In the genomic region with DNA sequence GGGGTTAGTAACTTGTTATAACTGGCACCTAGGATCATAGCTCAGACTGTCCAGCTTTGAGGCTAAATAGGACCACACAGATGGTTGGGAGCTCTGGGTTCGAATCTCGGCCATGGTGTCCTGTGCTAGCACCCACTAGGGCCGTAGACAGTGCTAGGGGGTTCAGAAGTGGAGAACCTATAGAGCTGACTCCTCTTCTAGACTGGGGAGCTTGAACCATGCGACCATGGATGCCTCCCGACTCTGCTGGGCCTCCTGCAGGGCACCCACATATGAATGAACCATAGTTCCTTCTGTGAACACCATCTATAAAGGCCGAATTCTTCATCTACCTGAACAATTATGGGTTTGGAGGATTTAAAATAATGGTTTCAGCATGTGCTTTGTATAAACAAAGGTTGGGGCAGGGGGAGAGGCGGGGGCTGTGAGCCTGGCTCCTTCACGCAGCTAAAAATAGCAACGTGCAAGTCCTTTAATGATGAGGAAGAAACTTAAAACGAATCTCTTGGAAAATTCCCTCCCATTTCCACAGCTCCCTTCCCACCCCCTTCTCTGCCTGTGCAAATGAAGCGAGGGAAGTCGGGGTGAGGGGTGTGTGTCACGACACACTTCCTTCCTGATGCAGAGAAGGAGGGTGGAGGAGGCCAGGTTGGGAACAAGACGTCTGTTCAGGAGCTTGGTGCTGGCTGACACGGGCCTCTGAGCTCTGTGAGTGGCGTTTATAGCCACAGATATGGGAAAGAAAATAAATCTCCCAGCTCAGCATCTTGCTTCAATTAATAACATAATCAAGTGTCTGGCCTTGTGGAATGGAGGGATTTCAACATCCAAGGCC, we compare ENCODE assay signal across 10 mouse cellular contexts.
DNase-seq lines count a peak whose midpoint lies in the region; ATAC-seq lines count a peak whose summit lies in the region.
"Had no signal": no experiment of that assay in that cellular context is flagged by ENCODE, and none has a peak within 500 bp of the region (broad histone marks: within the 10 kb centered on the region; RNA-seq: fewer than 3 reads in every experiment).

No protein-coding gene starts in this region.

- ATAC-seq in embryonic facial prominence, embryonic 12.5 days (ENCODE audit: insufficient number of reproducible peaks, insufficient read depth, low FRiP score, low TSS enrichment): peak; percentile 84
- ATAC-seq in heart, embryonic 16.5 days (replicated peaks; ENCODE audit: extremely low read depth, insufficient read depth, low FRiP score): peak; percentile 72

- intact Hi-C loops in left cerebral cortex, postnatal 36 days (cut with DNase I): no loop called here

- H3K36me3 ChIP-seq in embryonic facial prominence, embryonic 12.5 days: no peaks in the 10 kb centered on the region
- H3K36me3 ChIP-seq in heart, embryonic 16.5 days (ENCODE audit: control insufficient read depth, insufficient read depth): no peaks in the 10 kb centered on the region
- H3K36me3 ChIP-seq: forebrain, embryonic 12.5 days had no signal

- no peaks in the 10 kb centered on the region for H3K27me3 ChIP-seq in embryonic facial prominence, embryonic 12.5 days
- no peaks in the 10 kb centered on the region for H3K27me3 ChIP-seq in heart, embryonic 16.5 days (ENCODE audit: control insufficient read depth, insufficient read depth, low read length)
- H3K27me3 ChIP-seq: forebrain, embryonic 12.5 days had no signal

- 27% methylated on average over 16 of the region's 16 CpGs for WGBS in embryonic facial prominence, embryonic 12.5 days
- WGBS in heart, embryonic 16.5 days: 31% methylated on average over 16 of the region's 16 CpGs

- no peak overlapping the region for H3K9ac ChIP-seq in embryonic facial prominence, embryonic 12.5 days
- H3K9ac ChIP-seq in heart, embryonic 16.5 days (ENCODE audit: low read length): no peak overlapping the region
- H3K9ac ChIP-seq: forebrain, embryonic 12.5 days had no signal

- H3K4me3 ChIP-seq in embryonic facial prominence, embryonic 12.5 days: no peak overlapping the region
- no peak overlapping the region for H3K4me3 ChIP-seq in heart, embryonic 16.5 days (ENCODE audit: low read length)
- H3K4me3 ChIP-seq: forebrain, embryonic 12.5 days had no signal

- no peak overlapping the region; the same call in 1 of the 2 replicates for H3K4me2 ChIP-seq in embryonic facial prominence, embryonic 12.5 days (replicated peaks)
- peak overlapping the region; percentile 22 for H3K4me2 ChIP-seq in heart, embryonic 16.5 days (ENCODE audit: low read depth, low read length)
- H3K4me2 ChIP-seq: forebrain, embryonic 12.5 days had no signal

- H3K27ac ChIP-seq in embryonic facial prominence, embryonic 12.5 days: peak overlapping the region; percentile 92
- peak overlapping the region; percentile 51 for H3K27ac ChIP-seq in heart, embryonic 16.5 days (ENCODE audit: low read length)
- H3K27ac ChIP-seq: forebrain, embryonic 12.5 days had no signal

- DNase-seq in left cerebral cortex, adult 11 months (ENCODE audit: low spot score): peak; percentile 19
- no peak for DNase-seq in left cerebral cortex, postnatal 36 days (ENCODE audit: low spot score in 2 of 2)
- peak; percentile 57 for DNase-seq in mesoderm, embryonic 11.5 days (ENCODE audit: low read depth, low spot score)
- no peak for DNase-seq in adrenal gland, postnatal 10 days
- DNase-seq in cerebellum, adult 8-10 months: no peak
- DNase-seq in gastrocnemius, postnatal 4 days (ENCODE audit: low spot score in 2 of 2): no peak
- DNase-seq: lung, postnatal 36 days had no signal

- H3K4me1 ChIP-seq in embryonic facial prominence, embryonic 12.5 days: peaks cover 16% of the 10 kb centered on the region
- peaks cover 16% of the 10 kb centered on the region for H3K4me1 ChIP-seq in heart, embryonic 16.5 days (ENCODE audit: control insufficient read depth, insufficient read depth, low read length)

- no peaks in the 10 kb centered on the region for H3K9me3 ChIP-seq in embryonic facial prominence, embryonic 12.5 days
- H3K9me3 ChIP-seq in heart, embryonic 16.5 days (replicated peaks; ENCODE audit: control insufficient read depth, low read length): no peaks in the 10 kb centered on the region
- H3K9me3 ChIP-seq: forebrain, embryonic 12.5 days had no signal

Comparison
In these comparisons a context has a peak if more than half of its experiments do, and no peak if none do; other contexts are left out.
1. DNase-seq: peak in left cerebral cortex, adult 11 months (single experiment) and mesoderm, embryonic 11.5 days (single experiment); none in left cerebral cortex, postnatal 36 days (0 of 2), adrenal gland, postnatal 10 days (single experiment), cerebellum, adult 8-10 months (single experiment) and gastrocnemius, postnatal 4 days (0 of 2).